Mouse (Mus musculus): Measurements from ENCODE around the gene Nhlrc4.

DNA sequence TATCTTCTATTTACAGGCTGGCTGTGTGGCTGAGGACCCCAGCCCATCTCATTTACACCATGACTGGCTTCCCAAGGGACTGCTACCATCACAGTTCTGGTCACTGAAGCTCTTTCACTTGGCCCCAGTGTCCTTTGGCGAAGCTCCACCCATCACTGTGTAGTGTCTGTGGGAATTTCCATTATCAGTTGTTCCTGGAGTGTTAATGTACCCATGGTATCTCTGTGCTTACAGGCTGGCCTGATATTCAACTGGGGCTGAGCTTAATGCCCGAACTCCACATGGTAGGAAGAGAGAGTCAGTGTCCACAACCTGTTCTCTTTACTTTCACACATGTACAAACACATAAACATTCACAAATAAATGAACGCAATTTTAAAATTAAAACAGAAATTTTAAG is 48.7 kb upstream of the Nhlrc4 start:
- TF ChIP-seq CTCF (IDR thresholded peaks at IDR 0.05; ENCODE audit: borderline replicate concordance, extremely low read depth, insufficient read depth, insufficient read length) = no peak
- no peak for TF ChIP-seq POLR2A (IDR thresholded peaks at IDR 0.05; ENCODE audit: borderline replicate concordance, extremely low read depth, insufficient read depth, insufficient read length, poor library complexity, severe bottlenecking)

Measured in brain, embryonic 14.5 days (tissue).